Mouse (Mus musculus): ENCODE results near the gene Calml3.

The Calml3 gene

GRCm38 (mm10) chr13:3779575-3780226 is 24.4 kb downstream of the Calml3 start:
- no peak for DNase-seq

DNA sequence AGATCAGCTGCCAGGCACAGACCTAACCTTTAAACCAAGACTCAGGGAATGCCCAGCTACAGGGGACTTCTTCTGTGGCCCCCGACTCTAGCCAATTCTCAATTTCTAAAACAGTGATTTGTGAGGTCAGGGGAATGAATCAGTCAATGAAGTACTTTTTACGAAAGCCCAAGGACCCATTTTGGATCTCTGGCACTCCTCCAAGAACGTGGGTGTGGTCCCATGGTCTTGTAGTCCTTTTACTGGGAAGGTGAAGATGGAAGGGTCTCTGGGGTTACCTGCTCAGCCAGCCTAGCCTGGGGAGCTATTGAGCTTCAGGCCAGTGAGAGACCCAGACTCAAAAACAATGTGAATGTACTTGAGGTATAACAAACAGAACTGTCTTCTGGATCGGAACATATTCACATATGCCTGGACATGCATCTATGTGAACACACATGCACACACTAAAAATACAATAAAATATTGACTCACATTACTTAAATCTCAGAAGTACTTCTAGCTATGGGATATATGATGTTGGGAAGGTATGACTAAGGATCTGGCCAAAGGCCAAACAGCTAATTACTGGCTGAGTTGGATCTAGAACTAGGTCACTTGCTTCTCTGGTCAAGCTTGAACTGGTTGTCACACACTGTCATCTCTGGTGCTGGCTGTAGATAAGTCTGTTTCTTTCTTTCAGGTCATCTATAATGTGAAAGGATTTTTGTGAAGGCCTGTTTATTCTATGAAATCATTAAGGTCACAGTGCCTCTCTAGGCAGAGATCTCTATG is 25.3 kb downstream of the Calml3 start:
- no peak for DNase-seq

DNA sequence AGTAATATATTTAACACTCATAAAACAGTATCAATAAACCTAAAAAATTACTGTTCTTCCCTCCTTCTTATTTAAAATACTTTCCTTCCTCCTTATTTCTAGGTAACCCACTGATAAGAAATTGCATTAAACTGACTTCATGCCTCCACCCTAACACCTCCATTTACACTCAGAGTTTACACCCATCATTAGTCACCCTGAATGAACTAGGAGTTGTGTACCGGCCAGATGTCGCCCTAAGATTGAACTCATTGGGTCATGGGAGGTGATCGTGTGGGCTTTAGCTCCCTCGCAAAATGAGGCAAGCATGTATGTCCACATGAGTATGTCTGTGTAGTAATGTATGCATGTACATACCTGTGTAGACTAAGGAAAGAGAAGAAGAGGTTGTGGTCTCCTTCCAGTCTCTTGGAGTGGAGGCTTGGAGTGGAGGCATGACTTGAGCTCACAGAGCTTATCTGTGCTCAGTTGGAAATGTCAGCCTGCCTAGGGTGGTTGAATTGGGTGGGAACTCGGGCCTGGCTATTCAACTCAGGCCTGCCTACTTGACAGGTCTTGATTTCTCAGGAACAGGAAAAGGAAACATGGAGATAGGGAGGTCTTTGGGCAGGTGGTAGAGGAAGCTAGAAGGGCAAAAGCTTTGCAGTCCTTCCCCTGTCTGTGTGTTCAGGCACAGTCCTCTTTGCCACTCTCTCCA is 26.8 kb downstream of the Calml3 start:
- DNase-seq = no peak

DNA sequence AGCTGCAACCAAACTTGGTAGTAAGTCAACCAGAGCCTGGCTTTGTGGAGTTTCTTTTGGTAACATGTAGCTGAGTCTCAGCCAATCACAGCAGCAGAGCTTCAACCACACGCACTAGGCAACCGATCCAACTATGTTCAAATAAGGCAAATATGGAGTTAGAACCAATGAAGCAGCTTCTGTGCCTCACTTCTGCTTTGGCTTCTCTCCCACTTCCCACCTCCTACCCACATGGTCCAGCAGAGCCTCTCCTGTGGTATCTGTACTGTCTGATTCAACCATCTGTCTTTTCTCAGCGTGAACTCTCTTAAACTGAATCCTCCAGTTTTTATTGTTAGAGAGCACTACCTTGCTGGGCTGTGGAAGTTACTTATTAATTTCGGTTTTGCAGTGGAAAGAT is 27.7 kb downstream of the Calml3 start:
- DNase-seq = no peak

GRCm38 (mm10) chr13:3774991-3775390 is 29.1 kb downstream of the Calml3 start:
- no peak for DNase-seq

GRCm38 (mm10) chr13:3774280-3774679 is 29.8 kb downstream of the Calml3 start:
- DNase-seq = no peak

DNA sequence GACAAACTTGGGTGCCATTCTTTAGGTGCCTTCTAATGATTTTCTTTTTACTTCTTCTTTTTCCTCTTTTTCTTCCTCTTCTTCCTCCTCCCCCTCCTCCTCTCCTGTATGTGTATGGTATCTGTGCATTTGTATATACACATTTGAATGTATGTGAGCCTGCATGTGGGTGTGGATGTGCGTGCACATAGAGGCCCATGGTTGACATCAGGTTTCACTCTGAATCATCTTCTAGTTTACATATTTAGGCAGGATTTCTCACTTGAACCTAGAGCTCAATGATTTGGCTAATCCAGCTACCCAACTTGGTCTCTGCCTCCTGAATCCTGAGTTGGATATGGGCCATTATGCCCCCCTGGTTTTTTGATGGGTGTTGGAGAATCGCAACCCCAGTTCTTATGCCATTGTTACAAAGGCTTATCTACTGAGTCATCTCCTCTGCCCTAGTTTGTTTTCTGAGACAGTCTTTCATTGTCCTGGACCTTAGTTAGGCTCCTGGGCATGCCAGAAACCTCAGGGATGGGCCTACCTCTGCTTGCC is 30.9 kb downstream of the Calml3 start:
- DNase-seq = no peak

- no peak for DNase-seq
These were observed 32.9 kb downstream of the Calml3 start for GRCm38 (mm10) chr13:3771221-3771620.

- no peak for DNase-seq
These were observed 33.7 kb downstream of the Calml3 start for GRCm38 (mm10) chr13:3770170-3771024.

DNA sequence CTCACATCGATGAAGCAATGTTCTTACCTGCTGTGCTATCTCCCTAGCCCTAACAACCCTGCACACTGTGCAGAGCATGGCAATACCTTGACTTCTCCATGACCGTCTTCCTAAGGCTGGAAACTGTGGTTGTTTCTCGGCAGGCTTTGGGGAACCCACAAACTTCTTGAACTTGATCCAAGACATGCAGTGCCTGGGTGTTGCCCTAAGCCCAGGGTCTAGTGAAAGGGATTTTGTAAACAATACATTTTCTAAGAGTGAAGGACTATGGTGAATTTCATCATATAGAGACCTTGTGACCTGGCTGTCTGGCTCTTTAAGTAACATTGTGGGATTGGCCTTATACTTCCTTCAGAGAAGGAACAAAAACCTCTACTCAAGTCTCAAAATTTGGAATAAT is 34.6 kb downstream of the Calml3 start:
- no peak for DNase-seq

- DNase-seq = no peak
These were observed 35.5 kb downstream of the Calml3 start for GRCm38 (mm10) chr13:3768621-3769020.

- DNase-seq = no peak
These were observed 37.0 kb downstream of the Calml3 start for GRCm38 (mm10) chr13:3767086-3767485.

- no peak for DNase-seq
These were observed 38.3 kb downstream of the Calml3 start for GRCm38 (mm10) chr13:3765781-3766180.

GRCm38 (mm10) chr13:3761131-3761530 is 43.0 kb downstream of the Calml3 start:
- no peak for DNase-seq

GRCm38 (mm10) chr13:3758347-3758746 is 45.8 kb downstream of the Calml3 start:
- DNase-seq = no peak

DNA sequence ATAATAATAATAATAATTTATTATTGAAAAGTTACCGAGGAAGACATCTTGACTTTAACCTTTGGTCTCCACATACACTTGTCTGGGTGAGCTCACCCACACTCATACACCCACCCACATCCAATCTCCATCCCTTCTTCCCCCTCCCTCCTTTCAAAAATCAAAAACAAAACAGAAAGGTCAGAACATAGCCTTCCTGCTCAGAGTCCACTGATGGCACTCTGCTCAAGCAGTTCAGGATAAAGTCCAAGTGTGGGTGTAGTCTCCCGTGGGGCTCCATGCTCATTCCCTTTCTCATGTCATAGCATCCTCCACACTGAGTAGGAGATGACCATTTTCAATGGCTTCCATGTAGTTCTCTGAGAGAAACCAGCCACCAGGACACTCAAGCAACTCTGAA is 50.8 kb downstream of the Calml3 start:
- no peak for DNase-seq

Data from thymus, postnatal 25 days (tissue).